Mouse (Mus musculus) frontal cortex, adult 2 months (tissue): ENCODE results near the gene Zfand3. TPM values are rescaled to one million over a fixed set of nuclear protein-coding genes. Genes with fewer than 3 reads are reported as not detected.

Source experiments
- DNase-seq, 2 experiments: peaks; one replicate each; pipeline ENCODE4 v3.0.0; 2022; ENCODE audit warnings: low spot score in 1 of 2; ENCODE audit errors: extremely low spot score in 1 of 2
- polyA plus RNA-seq: library from polyadenylated mRNA; depleted of rRNA; stranded (reverse); fragments of >200 nt; gene quantifications from 2 replicates; pipeline ENCODE4 v1.2.3, GENCODE M21; 2012

Zfand3 gene
- polyA plus RNA-seq, 1 experiment = 100 TPM

- no peak for DNase-seq
Measured at GRCm38 (mm10) chr17:30146555-30146954, 142.0 kb downstream of the Zfand3 start.

GRCm38 (mm10) chr17:30147897-30148296 is 143.4 kb downstream of the Zfand3 start:
- DNase-seq = no peak

- DNase-seq = no peak
Measured at GRCm38 (mm10) chr17:30148320-30148719, 143.8 kb downstream of the Zfand3 start.

GRCm38 (mm10) chr17:30149911-30150310 is 145.4 kb downstream of the Zfand3 start:
- no peak for DNase-seq

GRCm38 (mm10) chr17:30154144-30154543 is 149.6 kb downstream of the Zfand3 start:
- DNase-seq = no peak

GRCm38 (mm10) chr17:30154861-30155260 is 150.3 kb downstream of the Zfand3 start:
- DNase-seq = no peak

- no peak for DNase-seq
Measured at GRCm38 (mm10) chr17:30155411-30155925, 150.9 kb downstream of the Zfand3 start.

- no peak for DNase-seq
Measured at GRCm38 (mm10) chr17:30158419-30159108, 154.0 kb downstream of the Zfand3 start.

- DNase-seq = no peak
Measured at GRCm38 (mm10) chr17:30159341-30159740, 154.8 kb downstream of the Zfand3 start.

- no peak for DNase-seq
Measured at GRCm38 (mm10) chr17:30160823-30161432, 156.4 kb downstream of the Zfand3 start.

GRCm38 (mm10) chr17:30162983-30163382 is 158.4 kb downstream of the Zfand3 start:
- no peak for DNase-seq

- DNase-seq = no peak
Measured at GRCm38 (mm10) chr17:30163793-30164192, 159.3 kb downstream of the Zfand3 start.

GRCm38 (mm10) chr17:30164818-30165217 is 160.3 kb downstream of the Zfand3 start:
- DNase-seq = no peak

GRCm38 (mm10) chr17:30177435-30177834 is 172.9 kb downstream of the Zfand3 start:
- DNase-seq = peak in 1 of 2 experiments; percentile 53

GRCm38 (mm10) chr17:30178402-30178801 is 173.9 kb downstream of the Zfand3 start:
- no peak for DNase-seq

- no peak for DNase-seq
Measured at GRCm38 (mm10) chr17:30180197-30180596, 175.7 kb downstream of the Zfand3 start.

GRCm38 (mm10) chr17:30181554-30181953 is 177.0 kb downstream of the Zfand3 start:
- no peak for DNase-seq

- DNase-seq = no peak
Measured at GRCm38 (mm10) chr17:30182063-30182462, 177.5 kb downstream of the Zfand3 start.

- no peak for DNase-seq
Measured at GRCm38 (mm10) chr17:30183561-30183960, 179.0 kb downstream of the Zfand3 start.

- DNase-seq = no peak
Measured at GRCm38 (mm10) chr17:30187154-30187553, 182.6 kb downstream of the Zfand3 start.

GRCm38 (mm10) chr17:30187581-30187980 is 183.0 kb downstream of the Zfand3 start:
- no peak for DNase-seq
